Mouse (Mus musculus): ENCODE measurements around the gene Mrgpra9. TPM values are rescaled to one million over a fixed set of nuclear protein-coding genes. Genes with fewer than 3 reads are reported as not detected.
A peak's percentile ranks its signal among the peaks of the same experiment; 100 is the strongest.
"Not testable (repeated sequence)": the region's sequence is repeated elsewhere in the genome, so short reads cannot be mapped to it uniquely, and the experiment has no call there.

The Mrgpra9 gene
- 0.19 TPM in 1 of 2 replicates, not detected in the other for polyA plus RNA-seq (2012; rRNA removed)

GRCm38 (mm10) chr7:47252770-47253169 lies at the start of gene Mrgpra9:
Mrgpra9 (minus strand) TSS chr7:47252848.
- Histone ChIP-seq H3K4me1 (replicated peaks; ENCODE audit: control insufficient read depth, insufficient read depth, low read length) (no peaks in the 10 kb centered on the region), H3K36me3 (ENCODE audit: control insufficient read depth, insufficient read depth, low read length) (no peaks in the 10 kb centered on the region), H3K4me3 (ENCODE audit: control insufficient read depth, insufficient read depth, low read length) (no peak within 1 kb of the TSS), H3K27me3 (ENCODE audit: control insufficient read depth, insufficient read depth, low read length) (no peaks in the 10 kb centered on the region), H3K27ac (ENCODE audit: control insufficient read depth, insufficient read depth, low read length) (no peak within 1 kb of the TSS)
- WGBS = 8% methylated on average over 1 of the region's 1 CpGs
- TF ChIP-seq POLR2A (IDR thresholded peaks at IDR 0.05; ENCODE audit: control insufficient read depth, extremely low read depth, insufficient read depth, low read length, poor library complexity) = no peak
- TF ChIP-seq CTCF (IDR thresholded peaks at IDR 0.05; ENCODE audit: borderline replicate concordance, control insufficient read depth, extremely low read depth, insufficient read depth, low read length, poor library complexity) = no peak
- DNase-seq = no peak

GRCm38 (mm10) chr7:47299612-47300011 lies 47.0 kb upstream of the Mrgpra9 start:
- not testable (repeated sequence) for H3K4me3 ChIP-seq (ENCODE audit: control insufficient read depth, insufficient read depth, low read length); H3K4me1 ChIP-seq (replicated peaks; ENCODE audit: control insufficient read depth, insufficient read depth, low read length); H3K27me3 ChIP-seq (ENCODE audit: control insufficient read depth, insufficient read depth, low read length); H3K36me3 ChIP-seq (ENCODE audit: control insufficient read depth, insufficient read depth, low read length); H3K27ac ChIP-seq (ENCODE audit: control insufficient read depth, insufficient read depth, low read length); DNase-seq

GRCm38 (mm10) chr7:47271547-47271946 lies 18.9 kb upstream of the Mrgpra9 start:
- not testable (repeated sequence) for H3K36me3 ChIP-seq (ENCODE audit: control insufficient read depth, insufficient read depth, low read length); H3K27ac ChIP-seq (ENCODE audit: control insufficient read depth, insufficient read depth, low read length); H3K27me3 ChIP-seq (ENCODE audit: control insufficient read depth, insufficient read depth, low read length); DNase-seq; H3K4me3 ChIP-seq (ENCODE audit: control insufficient read depth, insufficient read depth, low read length); H3K4me1 ChIP-seq (replicated peaks; ENCODE audit: control insufficient read depth, insufficient read depth, low read length)
- WGBS = 6% methylated on average over 5 of the region's 5 CpGs

GRCm38 (mm10) chr7:47244658-47245057 lies 8.0 kb downstream of the Mrgpra9 start:
- Histone ChIP-seq H3K27me3 (ENCODE audit: control insufficient read depth, insufficient read depth, low read length) (no peaks in the 10 kb centered on the region), H3K4me3 (ENCODE audit: control insufficient read depth, insufficient read depth, low read length) (no peak overlapping the region), H3K36me3 (ENCODE audit: control insufficient read depth, insufficient read depth, low read length) (no peaks in the 10 kb centered on the region), H3K4me1 (replicated peaks; ENCODE audit: control insufficient read depth, insufficient read depth, low read length) (no peaks in the 10 kb centered on the region), H3K27ac (ENCODE audit: control insufficient read depth, insufficient read depth, low read length) (no peak overlapping the region)
- DNase-seq = peak; percentile 56
- WGBS = 42% methylated on average over 3 of the region's 3 CpGs
- TF ChIP-seq POLR2A (IDR thresholded peaks at IDR 0.05; ENCODE audit: control insufficient read depth, extremely low read depth, insufficient read depth, low read length, poor library complexity) = no peak
- no peak for TF ChIP-seq CTCF (IDR thresholded peaks at IDR 0.05; ENCODE audit: borderline replicate concordance, control insufficient read depth, extremely low read depth, insufficient read depth, low read length, poor library complexity)

- H3K4me1 ChIP-seq (replicated peaks; ENCODE audit: control insufficient read depth, insufficient read depth, low read length) = no peaks in the 10 kb centered on the region
These were observed 47.8 kb downstream of the Mrgpra9 start, which contains the start of gene Mrgpra6 for GRCm38 (mm10) chr7:47204830-47205229. Mrgpra6 (minus strand) TSS chr7:47204920.

GRCm38 (mm10) chr7:47195271-47195670 lies 57.4 kb downstream of the Mrgpra9 start:
- no peak for DNase-seq
- H3K4me1 ChIP-seq (replicated peaks; ENCODE audit: control insufficient read depth, insufficient read depth, low read length) = no peaks in the 10 kb centered on the region
- H3K36me3 ChIP-seq (ENCODE audit: control insufficient read depth, insufficient read depth, low read length) = no peaks in the 10 kb centered on the region
- TF ChIP-seq CTCF (IDR thresholded peaks at IDR 0.05; ENCODE audit: borderline replicate concordance, control insufficient read depth, extremely low read depth, insufficient read depth, low read length, poor library complexity) = no peak
- TF ChIP-seq POLR2A (IDR thresholded peaks at IDR 0.05; ENCODE audit: control insufficient read depth, extremely low read depth, insufficient read depth, low read length, poor library complexity) = no peak
- WGBS = 24% methylated on average over 1 of the region's 1 CpGs
- H3K4me3 ChIP-seq (ENCODE audit: control insufficient read depth, insufficient read depth, low read length) = no peak overlapping the region
- no peak overlapping the region for H3K27ac ChIP-seq (ENCODE audit: control insufficient read depth, insufficient read depth, low read length)
- H3K27me3 ChIP-seq (ENCODE audit: control insufficient read depth, insufficient read depth, low read length) = no peaks in the 10 kb centered on the region

More at GRCm38 (mm10) chr7:47204830-47205229, 47.8 kb downstream of the Mrgpra9 start, which contains the start of gene Mrgpra6:
- Histone ChIP-seq H3K27me3 (ENCODE audit: control insufficient read depth, insufficient read depth, low read length) (no peaks in the 10 kb centered on the region), H3K27ac (ENCODE audit: control insufficient read depth, insufficient read depth, low read length) (no peak within 1 kb of the TSS), H3K36me3 (ENCODE audit: control insufficient read depth, insufficient read depth, low read length) (no peaks in the 10 kb centered on the region), H3K4me3 (ENCODE audit: control insufficient read depth, insufficient read depth, low read length) (no peak within 1 kb of the TSS)
- TF ChIP-seq POLR2A (IDR thresholded peaks at IDR 0.05; ENCODE audit: control insufficient read depth, extremely low read depth, insufficient read depth, low read length, poor library complexity) (no peak), CTCF (IDR thresholded peaks at IDR 0.05; ENCODE audit: borderline replicate concordance, control insufficient read depth, extremely low read depth, insufficient read depth, low read length, poor library complexity) (no peak)
- WGBS = 4% methylated on average over 4 of the region's 4 CpGs
- no peak for DNase-seq

Other genes with a start within 250 kb of the Mrgpra9 start
- 6.9 and 8.4 TPM in 2 replicates for gene Spty2d1, start 244.4 kb downstream of the Mrgpra9 start, polyA plus RNA-seq (2012; rRNA removed)
- gene Tmem86a, start 202.2 kb downstream of the Mrgpra9 start, polyA plus RNA-seq (2012; rRNA removed) = 51.3 and 66.5 TPM in 2 replicates
- 1.3 and 2.2 TPM in 2 replicates for gene Ptpn5, start 119.2 kb downstream of the Mrgpra9 start, polyA plus RNA-seq (2012; rRNA removed)
- gene Mrgpra6, start 47.9 kb downstream of the Mrgpra9 start, polyA plus RNA-seq (2012; rRNA removed) = not detected in 2 replicates
- gene Mrgpra1, start 101.4 kb upstream of the Mrgpra9 start, polyA plus RNA-seq (2012; rRNA removed) = 0.15 and 0.22 TPM in 2 replicates
- gene Mrgpra2a, start 199.3 kb upstream of the Mrgpra9 start, polyA plus RNA-seq (2012; rRNA removed) = 0.30 TPM in 1 of 2 replicates, not detected in the other

Measured in thymus, adult 2 months (tissue).